Mouse (Mus musculus): ENCODE data around the gene Zswim4. TPM values are rescaled to one million over a fixed set of nuclear protein-coding genes. Genes with fewer than 3 reads are reported as not detected.

Gene Zswim4
- polyA plus RNA-seq, 1 experiment from 2014 or later, result 44.0 TPM

- no peak for ATAC-seq
- Histone ChIP-seq H3K27me3 (no peaks in the 10 kb centered on the region), H3K9ac (peak within 1 kb of the TSS; percentile 99), H3K36me3 (ENCODE audit: poor library complexity, severe bottlenecking) (no peaks in the 10 kb centered on the region), H3K27ac (peak within 1 kb of the TSS; percentile 96), H3K4me1 (peaks cover 48% of the 10 kb centered on the region), H3K4me3 (peak within 1 kb of the TSS; percentile 81), H3K9me3 (replicated peaks) (no peaks in the 10 kb centered on the region), H3K4me2 (peak within 1 kb of the TSS; percentile 89)
- WGBS, result 95% methylated on average over 7 of the region's 7 CpGs
Measured at GRCm38 (mm10) chr8:84185117-84185516, 51.7 kb downstream of the Zswim4 start, which contains the start of gene Nanos3. Nanos3 (minus strand) TSS chr8:84185217.

- peak overlapping the region; percentile 99 for H3K9ac ChIP-seq
- H3K27ac ChIP-seq, result peak overlapping the region; percentile 96
- peak overlapping the region; percentile 81 for H3K4me3 ChIP-seq
- H3K36me3 ChIP-seq (ENCODE audit: poor library complexity, severe bottlenecking), result no peaks in the 10 kb centered on the region
- WGBS, result 18% methylated on average over 21 of the region's 21 CpGs
- peak; percentile 4 for ATAC-seq
- H3K4me1 ChIP-seq, result peaks cover 56% of the 10 kb centered on the region
- peak overlapping the region; percentile 89 for H3K4me2 ChIP-seq
- H3K27me3 ChIP-seq, result no peaks in the 10 kb centered on the region
- no peaks in the 10 kb centered on the region for H3K9me3 ChIP-seq (replicated peaks)
Measured at GRCm38 (mm10) chr8:84184085-84185043, 52.5 kb downstream of the Zswim4 start.

- H3K27me3 ChIP-seq, result no peaks in the 10 kb centered on the region
- H3K4me2 ChIP-seq, result peak overlapping the region; percentile 89
- peak; percentile 36 for ATAC-seq
- H3K27ac ChIP-seq, result peak overlapping the region; percentile 96
- WGBS, result under 1% methylated on average over 72 of the region's 87 CpGs
- H3K9me3 ChIP-seq (replicated peaks), result no peaks in the 10 kb centered on the region
- H3K4me1 ChIP-seq, result peaks cover 65% of the 10 kb centered on the region
- peak overlapping the region; percentile 99 for H3K9ac ChIP-seq
- H3K36me3 ChIP-seq (ENCODE audit: poor library complexity, severe bottlenecking), result peaks cover 9% of the 10 kb centered on the region; the same call in 1 of the 2 replicates
- H3K4me3 ChIP-seq, result peak overlapping the region; percentile 81
Measured at GRCm38 (mm10) chr8:84183261-84184084, 53.4 kb downstream of the Zswim4 start.

- Histone ChIP-seq H3K9me3 (replicated peaks) (no peaks in the 10 kb centered on the region), H3K36me3 (ENCODE audit: poor library complexity, severe bottlenecking) (peaks cover 15% of the 10 kb centered on the region; the same call in 1 of the 2 replicates), H3K4me1 (peaks cover 71% of the 10 kb centered on the region), H3K4me2 (peak overlapping the region; percentile 89), H3K4me3 (peak overlapping the region; percentile 81), H3K9ac (peak overlapping the region; percentile 99), H3K27ac (peak overlapping the region; percentile 96), H3K27me3 (no peaks in the 10 kb centered on the region)
- 43% methylated on average over 4 of the region's 4 CpGs for WGBS
- ATAC-seq, result no peak
Measured at GRCm38 (mm10) chr8:84182833-84183232, 54.0 kb downstream of the Zswim4 start.

- 3% methylated on average over 16 of the region's 16 CpGs for WGBS
- H3K27ac ChIP-seq, result peak overlapping the region; percentile 91
- ATAC-seq, result peak; percentile 75
Measured at GRCm38 (mm10) chr8:84180530-84181190, 56.2 kb downstream of the Zswim4 start.

GRCm38 (mm10) chr8:84179946-84180345 lies 56.9 kb downstream of the Zswim4 start:
- peak overlapping the region; percentile 74 for H3K9ac ChIP-seq
- H3K27ac ChIP-seq, result peak overlapping the region; percentile 91
- H3K36me3 ChIP-seq (ENCODE audit: poor library complexity, severe bottlenecking), result peaks cover 36% of the 10 kb centered on the region
- peak; percentile 0; the same call in 1 of the 2 replicates for ATAC-seq
- 0% methylated on average over 4 of the region's 4 CpGs for WGBS
- peak overlapping the region; percentile 89 for H3K4me2 ChIP-seq
- no peaks in the 10 kb centered on the region for H3K27me3 ChIP-seq
- H3K9me3 ChIP-seq (replicated peaks), result no peaks in the 10 kb centered on the region
- peaks cover 72% of the 10 kb centered on the region for H3K4me1 ChIP-seq
- peak overlapping the region; percentile 39 for H3K4me3 ChIP-seq

More at GRCm38 (mm10) chr8:84180530-84181190, 56.2 kb downstream of the Zswim4 start:
- Histone ChIP-seq H3K4me3 (peak overlapping the region; percentile 39), H3K4me2 (peak overlapping the region; percentile 89), H3K9ac (peak overlapping the region; percentile 74), H3K36me3 (ENCODE audit: poor library complexity, severe bottlenecking) (peaks cover 29% of the 10 kb centered on the region), H3K9me3 (replicated peaks) (no peaks in the 10 kb centered on the region), H3K27me3 (no peaks in the 10 kb centered on the region), H3K4me1 (peaks cover 72% of the 10 kb centered on the region)

GRCm38 (mm10) chr8:84178592-84178991 lies 58.3 kb downstream of the Zswim4 start:
- no peak for ATAC-seq
- peaks cover 50% of the 10 kb centered on the region for H3K36me3 ChIP-seq (ENCODE audit: poor library complexity, severe bottlenecking)
- H3K4me1 ChIP-seq, result peaks cover 62% of the 10 kb centered on the region
- H3K9me3 ChIP-seq (replicated peaks), result no peaks in the 10 kb centered on the region
- WGBS, result 88% methylated on average over 8 of the region's 8 CpGs
- no peak overlapping the region for H3K4me3 ChIP-seq
- H3K27ac ChIP-seq, result no peak overlapping the region
- no peak overlapping the region for H3K9ac ChIP-seq
- H3K27me3 ChIP-seq, result no peaks in the 10 kb centered on the region
- no peak overlapping the region for H3K4me2 ChIP-seq

- no peaks in the 10 kb centered on the region for H3K9me3 ChIP-seq (replicated peaks)
- 97% methylated on average over 3 of the region's 3 CpGs for WGBS
- peaks cover 61% of the 10 kb centered on the region for H3K36me3 ChIP-seq (ENCODE audit: poor library complexity, severe bottlenecking)
- H3K27me3 ChIP-seq, result no peaks in the 10 kb centered on the region
- H3K4me3 ChIP-seq, result no peak overlapping the region
- no peak overlapping the region for H3K9ac ChIP-seq
- no peak overlapping the region for H3K4me2 ChIP-seq
- no peak for ATAC-seq
- H3K4me1 ChIP-seq, result peaks cover 55% of the 10 kb centered on the region
- H3K27ac ChIP-seq, result no peak overlapping the region
Measured at GRCm38 (mm10) chr8:84177405-84177804, 59.5 kb downstream of the Zswim4 start.

- no peaks in the 10 kb centered on the region for H3K27me3 ChIP-seq
- H3K9me3 ChIP-seq (replicated peaks), result no peaks in the 10 kb centered on the region
- no peak overlapping the region for H3K4me3 ChIP-seq
- H3K4me1 ChIP-seq, result peaks cover 46% of the 10 kb centered on the region
- no peak overlapping the region for H3K27ac ChIP-seq
- no peak overlapping the region for H3K9ac ChIP-seq
- ATAC-seq, result no peak
- H3K36me3 ChIP-seq (ENCODE audit: poor library complexity, severe bottlenecking), result peaks cover 70% of the 10 kb centered on the region
- 61% methylated on average over 3 of the region's 3 CpGs for WGBS
- H3K4me2 ChIP-seq, result no peak overlapping the region
Measured at GRCm38 (mm10) chr8:84176560-84176959, 60.3 kb downstream of the Zswim4 start.

GRCm38 (mm10) chr8:84173861-84174260 lies 63.0 kb downstream of the Zswim4 start:
- WGBS, result 87% methylated on average over 6 of the region's 6 CpGs
- ATAC-seq, result no peak
- Histone ChIP-seq H3K36me3 (ENCODE audit: poor library complexity, severe bottlenecking) (peaks cover 82% of the 10 kb centered on the region), H3K4me1 (peaks cover 19% of the 10 kb centered on the region), H3K4me2 (no peak overlapping the region), H3K4me3 (no peak overlapping the region), H3K9ac (0 out of 2 replicates have a peak overlapping the region, but pooled peaks have one; percentile 30), H3K27ac (no peak overlapping the region), H3K27me3 (no peaks in the 10 kb centered on the region), H3K9me3 (replicated peaks) (no peaks in the 10 kb centered on the region)

GRCm38 (mm10) chr8:84170096-84170495 lies 66.8 kb downstream of the Zswim4 start:
- no peak overlapping the region for H3K9ac ChIP-seq
- no peak for ATAC-seq
- H3K27ac ChIP-seq, result no peak overlapping the region
- H3K27me3 ChIP-seq, result no peaks in the 10 kb centered on the region
- 95% methylated on average over 5 of the region's 5 CpGs for WGBS
- no peaks in the 10 kb centered on the region for H3K9me3 ChIP-seq (replicated peaks)
- no peaks in the 10 kb centered on the region for H3K4me1 ChIP-seq
- H3K4me2 ChIP-seq, result no peak overlapping the region
- no peak overlapping the region for H3K4me3 ChIP-seq
- peaks cover 58% of the 10 kb centered on the region for H3K36me3 ChIP-seq (ENCODE audit: poor library complexity, severe bottlenecking)
